In the genomic region with DNA sequence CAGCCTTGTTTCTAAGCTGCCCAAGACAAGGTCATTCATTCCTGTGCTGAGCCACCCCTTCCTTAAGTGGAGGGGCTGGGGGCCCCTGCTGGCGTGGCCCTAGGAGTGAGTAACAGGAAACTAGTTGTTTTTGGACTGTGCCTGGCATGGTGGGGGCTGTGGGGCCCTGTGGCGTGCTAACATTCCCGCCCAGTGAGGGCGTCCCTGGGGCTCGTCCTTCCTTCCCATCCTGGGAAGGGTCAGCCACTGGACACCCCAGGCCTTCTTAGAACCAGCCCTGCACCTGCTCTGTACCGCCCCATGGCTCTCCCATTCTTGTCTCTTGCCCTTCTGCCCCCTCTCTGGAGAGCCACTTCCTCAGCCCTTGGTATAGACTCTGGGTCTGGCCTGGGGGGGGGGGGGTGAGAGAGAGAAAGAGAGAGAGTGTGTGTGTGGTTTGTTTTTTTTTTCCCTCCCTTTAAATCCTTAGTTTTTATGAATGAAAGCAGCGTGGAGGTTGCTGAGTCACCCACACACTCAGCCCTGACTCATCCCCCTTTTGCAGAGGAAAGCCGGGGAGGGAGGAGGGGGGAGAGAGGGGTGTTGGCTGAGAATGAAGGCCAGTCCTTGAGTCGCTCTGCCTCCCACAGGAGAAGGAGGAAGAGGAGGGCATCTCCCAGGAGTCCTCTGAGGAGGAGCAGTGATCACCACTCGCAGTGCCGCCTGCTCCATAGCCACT, we compare ENCODE assay signal across 9 mouse cellular contexts. TPM values are rescaled to one million over a fixed set of nuclear protein-coding genes. Genes with fewer than 3 reads are reported as not detected.
DNase-seq lines count a peak whose midpoint lies in the region; ATAC-seq and TF ChIP-seq lines count a peak whose summit lies in the region.
"Had no signal": no experiment of that assay in that cellular context is flagged by ENCODE, and none has a peak within 500 bp of the region (broad histone marks: within the 10 kb centered on the region; RNA-seq: fewer than 3 reads in every experiment).

No protein-coding gene starts in this region.

- 69% methylated on average over 7 of the region's 11 CpGs for WGBS in midbrain, embryonic 10.5 days
- 54% methylated on average over 8 of the region's 11 CpGs for WGBS in midbrain, embryonic 11.5 days
- WGBS in liver, embryonic 15.5 days (ENCODE audit: insufficient replicate concordance): 61% methylated on average over 11 of the region's 11 CpGs
- WGBS in hindbrain, embryonic 11.5 days: 46% methylated on average over 9 of the region's 11 CpGs

- H3K27ac ChIP-seq in midbrain, embryonic 10.5 days (replicated peaks): 0 out of 2 replicates have a peak overlapping the region, but pooled peaks have one; percentile 49
- H3K27ac ChIP-seq in midbrain, embryonic 11.5 days (ENCODE audit: low read depth, low read length): no peak overlapping the region
- 0 out of 2 replicates have a peak overlapping the region, but pooled peaks have one; percentile 3 for H3K27ac ChIP-seq in liver, embryonic 15.5 days (replicated peaks)
- H3K27ac ChIP-seq in hindbrain, embryonic 11.5 days (ENCODE audit: low read depth, low read length): no peak overlapping the region
- H3K27ac ChIP-seq: limb, embryonic 15.5 days had no signal

- DNase-seq in midbrain, embryonic 10.5 days (ENCODE audit: low spot score): no peak
- DNase-seq in midbrain, embryonic 11.5 days (ENCODE audit: low spot score, missing footprints): no peak
- peak; percentile 71 for DNase-seq in G1E (ENCODE audit: low spot score)
- peak; percentile 88 for DNase-seq in adrenal gland, postnatal 14 days
- DNase-seq in hindbrain, embryonic 11.5 days (ENCODE audit: low spot score): no peak
- DNase-seq: cerebellum, adult 9-10 months had no signal

- no peak for TF ChIP-seq CTCF in G1E (IDR thresholded peaks at IDR 0.05; ENCODE audit: low read depth, low read length)

- H3K4me1 ChIP-seq in midbrain, embryonic 10.5 days: peaks cover 88% of the 10 kb centered on the region
- peaks cover 45% of the 10 kb centered on the region for H3K4me1 ChIP-seq in midbrain, embryonic 11.5 days (ENCODE audit: control insufficient read depth, insufficient read depth, low read length)
- H3K4me1 ChIP-seq in G1E (ENCODE audit: insufficient read depth, low read depth, low read length): peaks cover 72% of the 10 kb centered on the region
- peaks cover 86% of the 10 kb centered on the region for H3K4me1 ChIP-seq in liver, embryonic 15.5 days (replicated peaks)
- H3K4me1 ChIP-seq in hindbrain, embryonic 11.5 days (replicated peaks; ENCODE audit: control insufficient read depth, insufficient read depth, low read length): peaks cover 18% of the 10 kb centered on the region

- H3K9me3 ChIP-seq in midbrain, embryonic 10.5 days (replicated peaks): no peaks in the 10 kb centered on the region
- H3K9me3 ChIP-seq in midbrain, embryonic 11.5 days (ENCODE audit: control insufficient read depth, low read length): no peaks in the 10 kb centered on the region
- H3K9me3 ChIP-seq in G1E (replicated peaks): no peaks in the 10 kb centered on the region
- H3K9me3 ChIP-seq in liver, embryonic 15.5 days (replicated peaks): no peaks in the 10 kb centered on the region
- H3K9me3 ChIP-seq in hindbrain, embryonic 11.5 days (ENCODE audit: control insufficient read depth, low read length): no peaks in the 10 kb centered on the region
- H3K9me3 ChIP-seq: limb, embryonic 15.5 days had no signal

- H3K9ac ChIP-seq in midbrain, embryonic 11.5 days (ENCODE audit: low read length): no peak overlapping the region
- H3K9ac ChIP-seq in liver, embryonic 15.5 days: no peak overlapping the region
- no peak overlapping the region for H3K9ac ChIP-seq in hindbrain, embryonic 11.5 days (ENCODE audit: low read depth, low read length)
- H3K9ac ChIP-seq: limb, embryonic 15.5 days had no signal

- H3K36me3 ChIP-seq in midbrain, embryonic 10.5 days: peaks cover 42% of the 10 kb centered on the region
- no peaks in the 10 kb centered on the region for H3K36me3 ChIP-seq in midbrain, embryonic 11.5 days (ENCODE audit: control insufficient read depth, insufficient read depth, low read length)
- H3K36me3 ChIP-seq in G1E (replicated peaks): peaks cover 61% of the 10 kb centered on the region
- H3K36me3 ChIP-seq in liver, embryonic 15.5 days (replicated peaks): peaks cover 28% of the 10 kb centered on the region
- no peaks in the 10 kb centered on the region for H3K36me3 ChIP-seq in hindbrain, embryonic 11.5 days (ENCODE audit: control insufficient read depth, insufficient read depth, low read length)
- H3K36me3 ChIP-seq: limb, embryonic 15.5 days had no signal

- ATAC-seq in midbrain, embryonic 11.5 days (ENCODE audit: low FRiP score): no peak
- peak; percentile 41 for ATAC-seq in G1E (ENCODE audit: extremely low read depth, insufficient number of reproducible peaks, low FRiP score, poor library complexity, severe bottlenecking)
- no peak for ATAC-seq in liver, embryonic 15.5 days (ENCODE audit: insufficient read depth)
- ATAC-seq in hindbrain, embryonic 11.5 days (ENCODE audit: low FRiP score): no peak
- no peak for ATAC-seq in inflammation-experienced regulatory T-cells, adult 6 months

- peaks cover 3% of the 10 kb centered on the region; the same call in 1 of the 2 replicates for H3K27me3 ChIP-seq in midbrain, embryonic 10.5 days (ENCODE audit: low read depth, poor library complexity, severe bottlenecking)
- H3K27me3 ChIP-seq in midbrain, embryonic 11.5 days (ENCODE audit: control insufficient read depth, insufficient read depth, low read length): no peaks in the 10 kb centered on the region
- H3K27me3 ChIP-seq in G1E (ENCODE audit: insufficient read depth, low read length): no peaks in the 10 kb centered on the region
- peaks cover 6% of the 10 kb centered on the region; the same call in 1 of the 2 replicates for H3K27me3 ChIP-seq in liver, embryonic 15.5 days
- no peaks in the 10 kb centered on the region for H3K27me3 ChIP-seq in hindbrain, embryonic 11.5 days (ENCODE audit: control insufficient read depth, insufficient read depth, low read length)
- H3K27me3 ChIP-seq: limb, embryonic 15.5 days had no signal

- no peak overlapping the region for H3K4me3 ChIP-seq in midbrain, embryonic 10.5 days
- no peak overlapping the region for H3K4me3 ChIP-seq in midbrain, embryonic 11.5 days (ENCODE audit: low read depth, low read length)
- H3K4me3 ChIP-seq in G1E (ENCODE audit: low read depth, low read length): peak overlapping the region; percentile 95; the same call in 1 of the 2 replicates
- no peak overlapping the region for H3K4me3 ChIP-seq in liver, embryonic 15.5 days (replicated peaks)
- no peak overlapping the region for H3K4me3 ChIP-seq in hindbrain, embryonic 11.5 days (ENCODE audit: low read depth, low read length)
- H3K4me3 ChIP-seq: limb, embryonic 15.5 days had no signal

- no peak overlapping the region for H3K4me2 ChIP-seq in midbrain, embryonic 11.5 days
- H3K4me2 ChIP-seq in liver, embryonic 15.5 days: no peak overlapping the region
- H3K4me2 ChIP-seq in hindbrain, embryonic 11.5 days (replicated peaks; ENCODE audit: low read depth, low read length): no peak overlapping the region
- H3K4me2 ChIP-seq: limb, embryonic 15.5 days had no signal

RNA-seq across cellular contexts. Expression of gene AI413582, which starts 3.6 kb away (rescaled TPM):
- polyA plus RNA-seq in midbrain, embryonic 10.5 days (2016; fragmentation: Nextera tagmentation; extraction: Ambion mirVana): 16.4 and 19.2 TPM in 2 replicates
- 14.8 and 20.2 TPM in 2 replicates for polyA plus RNA-seq in midbrain, embryonic 11.5 days (2014; fragmentation: Nextera tagmentation; extraction: Ambion mirVana)
- total RNA-seq in G1E (2014; fragmentation: Nextera tagmentation) (78.2 and 85.2 TPM in 2 replicates), G1E (2017) (50.8 and 57.0 TPM in 2 replicates)
- 159 and 163 TPM in 2 replicates for polyA plus RNA-seq in G1E (2012)
- 10.9 and 19.7 TPM in 2 replicates for total RNA-seq in adrenal gland, postnatal 14 days (2021)
- polyA plus RNA-seq in liver, embryonic 15.5 days (2015; fragmentation: Nextera tagmentation; extraction: Ambion mirVana): 12.3 and 13.9 TPM in 2 replicates
- polyA plus RNA-seq in hindbrain, embryonic 11.5 days (2014; fragmentation: Nextera tagmentation; extraction: Ambion mirVana): 17.1 and 19.0 TPM in 2 replicates
- 100 to 1,000 TPM in 2 of 3 experiments, 10 to 100 TPM in 1; 97.7 to 129 (median 111) TPM for polyA plus RNA-seq in inflammation-experienced regulatory T-cells, adult 6 months (2017; shearing (Covaris generic))

RNA-seq across cellular contexts. Expression of gene Hmga1, which starts 5.7 kb away (rescaled TPM):
- polyA plus RNA-seq in midbrain, embryonic 10.5 days (2016; fragmentation: Nextera tagmentation; extraction: Ambion mirVana): 620 and 831 TPM in 2 replicates
- polyA plus RNA-seq in midbrain, embryonic 11.5 days (2014; fragmentation: Nextera tagmentation; extraction: Ambion mirVana): 354 and 406 TPM in 2 replicates
- total RNA-seq in G1E (2014; fragmentation: Nextera tagmentation) (270 and 298 TPM in 2 replicates), G1E (2017) (123 and 131 TPM in 2 replicates)
- polyA plus RNA-seq in G1E (2012): 1,702 and 2,389 TPM in 2 replicates
- 17.4 and 27.0 TPM in 2 replicates for total RNA-seq in adrenal gland, postnatal 14 days (2021)
- polyA plus RNA-seq in liver, embryonic 15.5 days (2015; fragmentation: Nextera tagmentation; extraction: Ambion mirVana): 131 and 132 TPM in 2 replicates
- 305 and 319 TPM in 2 replicates for polyA plus RNA-seq in hindbrain, embryonic 11.5 days (2014; fragmentation: Nextera tagmentation; extraction: Ambion mirVana)
- 10 to 100 TPM; 37.3 to 69.6 (median 41.9) TPM for polyA plus RNA-seq in inflammation-experienced regulatory T-cells, adult 6 months (2017; shearing (Covaris generic))

RNA-seq across cellular contexts. Expression of gene Grm4, which starts 40.8 kb away (rescaled TPM):
- 2.8 and 3.5 TPM in 2 replicates for polyA plus RNA-seq in midbrain, embryonic 10.5 days (2016; fragmentation: Nextera tagmentation; extraction: Ambion mirVana)
- polyA plus RNA-seq in midbrain, embryonic 11.5 days (2014; fragmentation: Nextera tagmentation; extraction: Ambion mirVana): 3.5 and 3.6 TPM in 2 replicates
- total RNA-seq in G1E (2014; fragmentation: Nextera tagmentation) (not detected in 2 replicates), G1E (2017) (0.05 TPM in 1 of 2 replicates, not detected in the other)
- polyA plus RNA-seq in G1E (2012): 0.02 TPM in 1 of 2 replicates, not detected in the other
- 3.9 and 4.5 TPM in 2 replicates for total RNA-seq in adrenal gland, postnatal 14 days (2021)
- polyA plus RNA-seq in liver, embryonic 15.5 days (2015; fragmentation: Nextera tagmentation; extraction: Ambion mirVana): 0.02 TPM in 1 of 2 replicates, not detected in the other
- 2.5 and 3.6 TPM in 2 replicates for polyA plus RNA-seq in hindbrain, embryonic 11.5 days (2014; fragmentation: Nextera tagmentation; extraction: Ambion mirVana)
- under 1 TPM in 1 of 3 experiments, not detected in 2; 0.09 TPM for polyA plus RNA-seq in inflammation-experienced regulatory T-cells, adult 6 months (2017; shearing (Covaris generic))

Comparison
In these comparisons a context has a peak if more than half of its experiments do, and no peak if none do; other contexts are left out.
1. H3K27ac ChIP-seq: peak in midbrain, embryonic 10.5 days (single experiment) and liver, embryonic 15.5 days (single experiment); none in midbrain, embryonic 11.5 days (single experiment) and hindbrain, embryonic 11.5 days (single experiment).
2. DNase-seq: peak in G1E (single experiment) and adrenal gland, postnatal 14 days (single experiment); none in midbrain, embryonic 10.5 days (single experiment), midbrain, embryonic 11.5 days (single experiment) and hindbrain, embryonic 11.5 days (single experiment).